Mouse (Mus musculus): ENCODE results near the gene Rbm47.
A peak's percentile ranks its signal among the peaks of the same experiment; 100 is the strongest.

The Rbm47 gene

DNA sequence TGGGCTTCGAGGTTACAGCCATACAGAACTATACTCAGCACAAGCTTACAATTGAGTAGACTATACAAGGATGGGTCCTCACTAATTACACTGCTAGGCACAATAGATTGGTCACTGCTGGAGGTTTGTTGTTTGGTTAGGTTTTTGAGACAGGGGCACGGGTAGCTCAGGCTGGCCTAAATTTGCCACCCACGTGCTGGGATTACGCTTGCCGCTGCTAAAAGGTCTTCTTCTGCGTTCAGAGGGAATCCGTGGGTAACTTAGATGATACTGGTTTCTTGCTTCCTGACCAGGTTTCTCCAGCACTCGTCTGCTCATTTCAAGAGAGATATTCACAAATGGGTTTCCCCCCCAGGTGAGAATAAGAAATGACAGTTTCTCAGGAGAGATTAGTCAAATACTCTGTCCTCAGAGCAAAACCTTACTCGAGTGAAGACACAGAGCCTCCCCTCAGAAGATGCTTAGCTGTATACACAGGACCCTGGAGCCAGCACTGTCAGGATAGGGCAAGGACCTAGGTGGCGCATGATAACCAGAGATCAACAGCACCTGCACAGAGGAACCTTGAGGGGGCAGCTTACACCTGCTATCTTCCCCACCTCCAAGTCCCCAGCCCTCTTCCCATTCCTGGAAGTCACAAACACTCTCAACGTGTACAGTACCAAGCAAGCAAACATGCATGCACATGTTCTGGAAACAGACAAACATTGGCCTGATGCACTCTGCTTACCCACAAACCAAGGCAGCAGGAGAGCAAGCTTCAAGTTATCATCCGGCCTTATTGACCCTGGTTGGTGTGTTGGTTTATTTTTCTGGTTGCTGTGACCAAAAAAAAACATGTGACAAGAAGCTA lies 104.6 kb downstream of the Rbm47 start:
- no peak for DNase-seq (ENCODE audit: low read depth, low spot score)

DNA sequence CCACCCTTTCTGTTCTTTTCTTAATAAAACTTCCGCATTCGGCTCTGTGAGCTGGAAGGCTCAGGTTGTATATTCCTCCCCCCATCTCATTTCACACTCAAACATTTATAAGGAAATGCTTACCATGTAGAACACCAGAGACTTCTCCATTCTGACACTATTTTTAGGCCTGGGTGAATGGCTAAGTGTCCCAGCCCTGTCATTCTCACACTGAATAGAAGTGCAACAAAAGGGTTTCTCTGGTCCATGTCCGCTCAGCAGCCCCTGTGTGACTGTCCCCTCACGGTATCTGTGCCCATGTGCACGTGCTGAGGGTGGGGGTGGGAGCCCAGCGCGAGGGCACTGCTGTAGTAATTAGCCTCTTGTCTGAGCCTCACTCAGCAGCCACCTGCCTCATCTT lies 105.7 kb downstream of the Rbm47 start:
- DNase-seq (ENCODE audit: low read depth, low spot score) = no peak

DNA sequence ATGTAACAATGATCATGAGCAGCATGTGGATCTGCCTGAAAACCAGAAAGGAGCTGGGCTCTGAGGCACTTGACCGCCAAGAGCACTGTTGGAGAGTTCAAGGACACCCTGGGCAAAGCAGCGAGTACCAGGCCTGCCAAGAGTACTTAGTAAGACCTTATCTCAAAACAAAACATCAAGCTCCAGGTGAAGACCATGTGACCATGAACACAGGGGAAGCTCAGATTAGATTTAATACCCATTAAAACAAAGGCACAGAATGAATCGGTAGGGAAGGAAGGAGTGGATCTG lies 110.0 kb downstream of the Rbm47 start:
- no peak for DNase-seq (ENCODE audit: low read depth, low spot score)

DNA sequence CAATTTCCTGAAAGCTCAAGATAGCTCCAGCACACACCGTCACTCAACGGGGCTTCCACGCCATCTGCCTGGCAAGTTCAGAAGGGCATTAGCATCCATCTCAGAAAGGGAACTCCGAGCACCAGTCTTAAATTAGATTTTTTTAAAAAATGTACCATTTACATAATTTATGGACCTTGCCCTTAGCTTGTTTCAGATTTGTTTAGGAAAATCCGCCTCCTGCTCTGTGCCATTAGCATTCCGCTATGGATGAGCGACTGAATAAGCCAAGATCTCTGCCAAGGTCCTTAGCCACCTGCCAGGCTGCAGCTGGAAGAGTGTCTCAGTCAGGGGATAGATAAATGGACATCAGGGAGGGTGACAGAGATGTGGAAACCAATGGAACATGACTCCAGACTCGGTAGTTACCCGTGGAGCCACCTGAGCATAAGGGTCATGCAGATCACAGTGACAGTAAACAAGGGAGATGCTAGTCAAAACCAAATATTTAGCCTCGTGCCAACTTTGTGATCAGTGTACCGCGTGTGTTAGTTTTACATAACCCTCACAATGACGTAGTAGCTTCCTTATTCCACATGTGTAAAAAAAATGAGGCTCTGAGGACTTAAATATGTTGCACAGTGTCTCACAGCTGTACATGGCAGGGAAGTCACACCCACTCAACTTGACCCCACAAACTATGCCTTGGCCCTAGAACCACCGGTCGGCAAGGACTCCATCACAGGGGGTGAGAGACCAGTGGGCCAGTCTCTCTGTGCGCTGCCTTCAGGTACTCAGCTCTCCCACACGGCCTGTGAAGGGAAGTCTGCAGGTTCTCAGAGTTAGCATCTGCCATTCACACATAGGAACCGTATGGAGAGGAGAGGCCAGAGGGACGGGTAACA lies 110.6 kb downstream of the Rbm47 start:
- no peak for DNase-seq (ENCODE audit: low read depth, low spot score)

DNA sequence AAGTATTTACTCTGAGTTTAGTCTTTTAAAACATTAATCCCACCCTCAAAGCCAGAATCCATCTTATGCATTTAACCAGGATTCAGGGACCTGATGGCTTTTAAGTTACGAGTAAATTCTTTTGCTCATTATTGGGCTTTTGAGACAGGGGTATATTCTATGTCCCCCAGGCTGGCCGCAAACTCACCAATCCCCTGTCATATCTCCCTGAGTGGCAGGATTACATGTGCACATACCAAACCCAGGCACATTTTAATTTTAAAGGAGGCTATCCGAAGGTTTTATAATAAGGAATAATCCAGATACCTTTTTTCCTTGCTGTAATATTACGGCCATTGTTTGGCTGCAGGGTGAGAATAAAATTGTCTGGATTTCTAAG lies 111.3 kb downstream of the Rbm47 start:
- no peak for DNase-seq (ENCODE audit: low read depth, low spot score)

DNA sequence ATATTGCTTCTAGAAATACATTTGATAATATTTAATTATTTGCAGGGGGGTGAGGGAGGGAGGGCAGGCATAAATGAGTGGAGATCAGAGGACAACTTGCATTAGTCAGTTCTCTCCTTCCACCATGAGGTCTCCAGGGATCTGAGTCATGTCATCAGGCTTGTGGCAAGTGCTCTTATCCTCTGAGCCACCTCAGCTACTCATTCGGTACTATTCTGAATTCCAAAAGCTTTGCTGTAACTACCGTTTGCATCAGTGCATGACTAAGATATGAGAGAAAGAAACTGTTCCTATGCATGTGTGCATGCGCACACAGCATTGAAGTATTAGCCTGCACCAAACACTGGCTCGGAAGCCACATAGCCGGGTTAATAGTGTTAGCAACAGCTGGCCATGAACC lies 114.1 kb downstream of the Rbm47 start:
- no peak for DNase-seq (ENCODE audit: low read depth, low spot score)

DNA sequence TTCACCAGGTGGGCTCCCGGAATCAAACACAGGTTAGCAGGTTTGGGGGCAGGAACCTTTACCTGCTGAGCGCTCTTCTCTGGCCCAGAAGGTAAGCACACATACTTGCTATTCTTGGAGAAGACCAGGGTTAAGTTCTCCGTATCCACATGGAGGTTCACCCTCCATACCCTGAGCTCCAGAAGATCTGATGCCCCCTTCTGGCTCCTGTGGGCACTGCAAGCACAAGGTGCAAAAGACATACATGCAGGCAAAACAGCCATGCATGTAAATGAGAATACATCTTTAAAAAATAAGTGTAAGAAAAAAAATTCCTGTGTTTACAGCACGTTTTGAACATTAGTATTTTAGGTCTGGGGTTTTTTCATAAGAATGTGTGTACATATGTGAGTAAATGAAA lies 116.2 kb downstream of the Rbm47 start:
- DNase-seq (ENCODE audit: low read depth, low spot score) = peak; percentile 18

DNA sequence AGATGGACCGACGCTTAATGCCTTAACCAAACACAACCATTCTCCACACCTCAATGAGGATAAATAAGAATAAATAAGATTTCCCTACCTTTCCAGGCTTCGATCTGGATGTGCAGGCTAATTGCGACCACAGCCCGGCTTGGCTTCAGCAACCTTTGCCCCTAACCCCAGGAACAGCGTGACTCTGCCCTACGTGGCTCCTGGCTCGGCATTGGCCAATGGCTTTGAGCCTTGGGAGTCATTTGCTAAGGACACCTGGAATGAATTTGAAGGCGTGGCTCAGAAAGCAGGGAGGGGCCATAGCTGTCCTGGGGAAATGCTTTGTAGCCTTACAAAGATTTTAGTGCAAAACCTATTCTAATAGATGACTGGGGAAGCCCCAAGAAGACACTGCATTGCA lies 118.5 kb downstream of the Rbm47 start:
- DNase-seq (ENCODE audit: low read depth, low spot score) = peak; percentile 36

DNA sequence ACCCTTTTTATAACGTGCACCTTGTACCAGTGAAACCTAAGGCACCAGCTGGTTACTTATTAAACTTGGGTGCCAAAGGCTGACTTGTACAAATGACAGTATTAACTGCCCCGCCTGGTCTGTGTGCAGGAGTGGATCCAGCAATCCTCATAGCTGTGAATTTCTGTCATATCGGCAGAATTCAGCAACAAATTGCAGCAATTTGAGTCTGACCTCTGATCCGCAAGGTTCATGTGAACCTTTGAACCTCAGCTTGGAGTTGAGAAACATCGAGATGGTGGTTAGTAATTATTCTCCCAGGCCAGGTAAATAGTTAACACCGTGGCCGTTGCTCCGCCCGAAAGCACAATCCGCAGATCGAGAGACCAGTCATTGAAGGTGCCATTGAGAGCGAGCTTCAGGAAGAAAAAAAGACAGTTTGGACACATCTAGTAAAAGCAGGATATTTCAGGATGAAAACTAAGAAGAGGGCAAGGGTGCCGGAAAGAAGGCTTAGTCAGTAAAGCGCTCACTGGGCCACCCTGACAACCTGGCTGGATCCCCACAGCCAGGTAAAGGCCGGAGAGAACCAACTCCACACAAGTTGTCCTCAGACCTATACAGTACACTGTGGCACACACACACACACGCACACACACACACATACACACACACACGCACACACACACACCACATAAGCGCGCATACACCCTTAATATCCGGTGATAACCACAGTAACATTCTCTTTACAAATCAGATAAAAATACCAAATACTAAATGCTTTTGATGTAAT lies 120.0 kb downstream of the Rbm47 start:
- DNase-seq (ENCODE audit: low read depth, low spot score) = no peak

DNA sequence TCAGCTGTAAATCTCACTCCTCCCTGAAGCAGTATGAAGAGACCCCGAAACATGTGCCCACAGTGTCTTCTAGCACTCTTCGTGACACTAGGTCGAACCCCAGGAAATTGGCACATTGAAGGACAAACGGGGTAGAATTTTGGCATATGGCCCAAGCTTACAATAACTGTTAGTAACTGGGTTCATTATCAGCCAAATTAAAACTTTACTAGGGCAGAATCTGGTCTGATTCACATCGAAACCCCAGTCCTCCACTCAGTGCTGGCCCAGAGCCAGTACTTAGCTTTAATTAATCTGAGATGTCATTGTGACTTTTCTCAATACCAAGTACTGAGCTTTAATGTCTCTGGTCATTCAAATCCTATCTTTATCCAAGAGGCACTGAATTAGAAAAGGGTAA lies 122.1 kb downstream of the Rbm47 start:
- no peak for DNase-seq (ENCODE audit: low read depth, low spot score)

DNA sequence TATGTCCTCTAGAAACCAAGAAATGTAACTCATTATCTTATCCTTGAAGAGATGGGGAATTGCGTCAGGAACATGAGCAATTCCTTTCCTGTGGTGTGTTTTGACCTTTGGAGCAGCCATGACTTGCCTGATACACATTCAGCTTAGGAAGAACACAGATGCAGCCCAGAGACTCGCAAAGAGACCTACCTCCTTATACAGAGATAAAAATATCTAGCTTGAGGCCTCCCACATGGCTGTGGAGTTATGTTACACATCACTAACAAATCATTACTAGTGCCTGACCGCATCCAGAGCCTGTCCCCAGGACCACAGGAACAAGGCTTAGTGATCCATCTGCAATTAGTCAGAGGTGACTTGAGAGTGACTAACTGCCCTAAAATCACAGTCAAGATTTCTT lies 126.6 kb downstream of the Rbm47 start:
- DNase-seq (ENCODE audit: low read depth, low spot score) = no peak

DNA sequence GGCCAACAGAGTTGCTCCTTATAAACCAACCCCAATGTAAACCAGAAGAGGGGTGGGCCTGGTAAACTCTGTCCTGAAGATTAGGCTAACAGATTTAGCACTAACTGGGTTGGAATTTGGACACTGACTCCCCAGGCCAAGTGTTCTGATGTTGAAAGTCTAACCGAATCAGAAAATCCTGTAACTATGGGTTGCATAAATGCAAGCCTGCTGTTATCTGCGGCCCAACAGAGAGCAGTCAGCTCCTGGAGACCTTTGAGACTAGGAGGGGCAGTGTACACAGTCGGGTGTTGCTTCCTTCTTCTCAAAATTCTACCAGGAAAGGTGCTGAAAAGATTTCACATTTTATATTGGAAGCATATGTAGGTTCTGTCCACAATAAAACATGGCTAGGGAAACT lies 129.0 kb downstream of the Rbm47 start:
- DNase-seq (ENCODE audit: low read depth, low spot score) = no peak

DNA sequence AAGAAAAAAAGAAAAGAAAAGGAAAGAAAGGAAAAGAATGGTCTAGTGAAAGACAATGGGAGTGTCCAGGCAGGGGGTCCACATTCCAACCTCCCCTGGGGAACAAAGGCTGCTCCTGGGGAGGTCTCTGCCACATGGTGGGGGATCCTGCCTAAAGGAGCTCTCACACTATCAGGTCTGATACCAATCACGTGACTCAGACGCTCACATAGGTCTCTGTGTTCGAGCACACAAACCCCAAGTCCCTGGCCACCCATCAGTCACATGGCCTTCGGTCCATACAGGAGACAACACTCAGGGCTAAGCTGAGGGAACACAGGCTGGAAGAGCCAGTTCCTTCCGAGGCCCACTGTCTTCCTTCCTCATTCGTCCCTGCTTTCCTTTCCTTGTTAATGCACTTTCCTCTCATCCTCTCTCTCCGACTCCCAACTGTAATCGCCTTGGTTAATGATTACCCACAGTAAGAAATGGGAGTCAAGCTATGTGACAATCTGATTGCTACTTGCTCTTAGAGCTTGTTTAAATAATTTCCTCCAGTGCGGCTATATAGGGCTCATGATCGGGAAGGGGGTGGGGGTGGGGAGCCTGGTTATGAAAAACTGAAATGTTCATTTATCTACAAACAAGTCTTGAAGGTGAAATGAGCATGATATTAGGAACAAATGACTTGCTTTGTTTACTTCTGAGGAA lies 130.1 kb downstream of the Rbm47 start:
- DNase-seq (ENCODE audit: low read depth, low spot score) = no peak

DNA sequence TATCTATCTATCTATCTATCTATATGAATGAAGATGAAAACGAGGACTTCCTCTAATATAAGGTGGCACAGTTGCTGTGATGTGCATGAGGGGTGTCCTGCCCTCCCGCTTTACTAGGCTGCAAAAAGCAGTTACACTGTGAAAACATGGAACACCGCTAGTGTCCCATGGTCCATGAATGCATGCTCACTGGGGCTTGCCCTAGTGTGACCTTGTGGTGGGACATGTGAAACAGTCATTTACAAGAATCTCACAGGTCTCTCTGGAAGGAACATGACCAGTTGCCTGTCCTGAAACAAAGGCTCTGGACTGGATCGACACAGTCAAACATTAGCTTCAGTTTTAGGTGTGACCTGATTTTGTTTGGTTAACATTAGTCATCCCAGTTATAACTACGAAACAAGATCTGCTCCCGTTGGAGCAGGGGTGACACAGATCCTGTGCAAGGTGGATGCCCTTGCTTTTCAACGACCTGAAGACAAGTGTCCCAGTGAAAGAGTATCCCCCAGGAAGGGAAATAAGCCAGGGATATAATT lies 132.1 kb downstream of the Rbm47 start:
- no peak for DNase-seq (ENCODE audit: low read depth, low spot score)

DNA sequence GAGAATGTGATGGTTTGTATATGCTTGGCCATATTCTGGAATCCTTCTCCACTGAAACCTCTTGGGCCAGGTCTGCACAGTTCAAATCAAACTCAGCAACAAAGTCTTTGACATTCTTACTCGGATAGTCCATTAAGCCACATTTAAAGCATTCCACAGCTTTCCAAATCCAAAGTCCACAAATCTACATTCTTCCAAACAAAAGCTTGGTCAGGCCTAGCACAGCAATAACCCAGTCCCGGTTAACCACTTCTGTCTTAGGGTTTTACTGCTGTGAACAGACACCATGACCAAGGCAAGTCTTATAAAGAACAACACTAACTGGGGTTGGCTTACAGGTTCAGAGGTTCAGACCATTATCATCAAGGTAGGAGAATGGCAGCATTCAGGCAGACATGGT lies 133.1 kb downstream of the Rbm47 start:
- DNase-seq (ENCODE audit: low read depth, low spot score) = no peak

DNA sequence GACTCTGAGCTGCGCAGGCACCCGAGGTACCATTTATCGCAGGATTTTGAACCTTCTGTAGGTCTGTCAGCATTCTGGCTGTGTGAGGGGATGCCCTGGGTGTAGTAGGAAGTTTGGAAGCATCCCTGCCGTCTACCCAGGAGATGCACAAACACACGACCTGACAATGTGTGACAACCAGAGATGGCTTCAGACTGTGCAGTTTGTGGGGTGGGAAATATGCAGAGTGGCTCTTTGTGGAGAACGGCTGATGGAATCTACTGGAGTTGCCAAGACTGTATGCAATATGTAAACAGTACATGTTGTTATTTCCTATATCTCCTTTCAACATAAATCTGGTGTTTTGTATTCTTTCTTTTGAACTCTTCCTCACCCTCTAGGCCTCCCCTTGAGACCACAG lies 135.9 kb downstream of the Rbm47 start:
- no peak for DNase-seq (ENCODE audit: low read depth, low spot score)

DNA sequence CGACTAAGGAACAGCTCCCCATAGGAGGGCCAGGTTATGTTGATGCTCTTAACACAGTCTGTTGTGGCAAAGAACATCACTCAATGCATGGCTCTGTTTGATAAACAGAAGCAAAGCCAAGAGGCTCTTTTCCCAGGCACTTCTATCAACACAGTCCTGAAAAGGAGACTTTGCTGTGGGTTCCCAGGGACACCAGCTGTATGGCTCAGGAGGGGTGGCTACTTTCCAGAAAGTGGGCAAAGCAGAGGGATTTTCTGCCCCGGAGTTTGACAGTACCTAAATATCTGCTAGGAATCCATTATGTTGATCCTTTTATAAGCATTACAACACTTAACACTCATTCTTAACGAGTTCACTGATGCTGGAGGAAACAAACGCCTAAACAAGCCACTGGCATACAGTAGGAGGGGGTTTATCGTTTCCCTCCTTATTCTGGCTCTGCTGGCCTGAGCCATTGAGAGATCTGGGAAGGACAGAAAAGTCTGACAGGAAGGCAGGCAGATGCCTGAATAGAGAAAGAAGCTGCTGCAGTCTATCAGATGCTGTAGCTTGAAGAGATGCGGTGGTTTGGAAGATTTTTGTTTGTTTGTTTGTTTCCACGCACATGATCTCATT lies 136.4 kb downstream of the Rbm47 start:
- no peak for DNase-seq (ENCODE audit: low read depth, low spot score)

DNA sequence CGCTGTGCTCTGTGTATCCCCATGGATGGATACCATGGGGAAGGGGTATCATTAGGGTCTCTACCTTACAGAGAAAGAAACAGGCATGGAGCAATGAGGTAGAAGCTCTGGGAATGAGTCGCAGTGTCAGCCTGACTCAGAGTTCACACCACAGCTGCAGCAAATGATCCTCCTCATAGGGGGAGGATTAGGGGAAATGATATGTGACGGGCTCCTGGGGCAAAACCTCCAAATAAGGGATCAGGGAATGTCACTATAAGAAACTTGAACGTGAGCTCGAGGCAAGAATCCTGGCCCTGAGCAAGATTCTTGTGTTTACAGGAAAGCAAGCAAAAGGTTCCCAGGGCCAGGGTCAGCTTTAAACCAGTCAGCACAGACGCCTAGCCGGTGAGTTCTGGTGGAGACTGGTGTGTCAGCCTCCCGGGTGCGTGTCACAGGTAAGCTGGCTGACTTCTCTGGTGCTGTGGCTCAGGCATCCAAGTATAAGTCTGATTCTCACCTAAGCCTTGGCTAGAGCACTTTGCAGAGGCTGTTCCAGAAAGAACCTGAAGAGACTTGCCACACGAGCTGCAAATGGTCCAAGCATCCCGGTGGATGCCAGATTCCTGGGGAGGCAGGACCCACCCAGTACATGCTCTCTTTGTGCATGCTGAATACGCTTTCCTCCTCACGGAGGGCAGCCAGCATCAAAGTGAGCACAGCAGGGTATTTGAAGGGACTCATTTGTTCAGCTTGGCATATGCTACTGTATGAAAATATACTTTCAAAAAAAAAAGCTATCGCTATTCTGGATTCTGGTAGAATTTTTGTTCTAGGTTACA lies 138.3 kb downstream of the Rbm47 start:
- DNase-seq (ENCODE audit: low read depth, low spot score) = no peak

DNA sequence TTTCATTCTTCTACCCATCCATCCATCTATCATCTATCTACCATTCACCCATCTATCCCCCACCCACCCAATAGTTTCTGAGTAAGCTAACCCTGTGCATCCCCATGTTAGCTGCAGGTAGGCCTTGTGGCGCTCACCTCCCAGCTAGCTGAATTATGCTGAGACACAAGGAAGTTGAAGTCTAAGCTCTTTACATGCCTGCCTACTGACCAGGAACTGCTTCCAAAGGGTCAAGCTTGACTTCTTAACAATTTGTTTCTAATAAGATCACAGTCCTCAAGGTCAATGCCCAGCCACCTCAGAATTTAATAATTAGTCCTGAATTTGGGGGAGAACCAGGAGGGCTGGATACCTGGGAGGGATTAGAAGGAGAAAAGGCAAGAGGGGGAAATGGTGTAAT lies 140.1 kb downstream of the Rbm47 start:
- no peak for DNase-seq (ENCODE audit: low read depth, low spot score)

DNA sequence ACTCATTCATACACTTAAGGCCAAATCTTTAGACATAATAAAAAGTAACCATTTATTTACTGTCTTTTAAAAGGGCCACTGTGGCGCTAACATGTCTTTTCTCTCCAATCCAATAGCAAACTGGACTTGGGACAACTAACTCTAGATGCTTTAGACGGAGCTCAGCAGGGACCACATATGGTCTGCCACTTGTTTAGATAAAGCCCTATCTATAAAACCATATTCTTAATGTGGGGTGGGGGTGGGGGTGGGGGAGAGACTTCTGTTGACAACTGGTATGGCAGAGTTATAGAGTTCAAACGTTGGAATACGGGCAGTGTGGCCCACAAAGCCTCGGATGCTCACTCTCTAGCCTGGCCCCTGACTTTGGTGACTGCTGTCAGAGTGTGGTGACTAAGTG lies 141.2 kb downstream of the Rbm47 start:
- DNase-seq (ENCODE audit: low read depth, low spot score) = no peak
